Mouse (Mus musculus) neural tube, embryonic 15.5 days (tissue): ENCODE data around the gene Gm1043. TPM values are rescaled to one million over a fixed set of nuclear protein-coding genes. Genes with fewer than 3 reads are reported as not detected.

ENCODE experiments used
- ATAC-seq: fragments of 200-750 bp; cut with Nextera tagmentation; 2 replicates; pipeline ENCODE4 v1.8.0; 2017; ENCODE audit warnings: mild to moderate bottlenecking, moderate TSS enrichment, moderate library complexity; ENCODE audit not compliant: low FRiP score
- H3K27ac ChIP-seq: fragments of 300-500 bp; sonication (generic); replicated peaks from 2 replicates; pipeline ENCODE4 v1.5.1; 2015; ENCODE audit warnings: mild to moderate bottlenecking, inconsistent platforms
- H3K27me3 ChIP-seq: fragments of 300-500 bp; sonication (generic); replicated peaks from 2 replicates; pipeline ENCODE4 v1.6.1; 2015; ENCODE audit warnings: inconsistent platforms
- H3K36me3 ChIP-seq: fragments of 300-500 bp; sonication (generic); 2 replicates; pipeline ENCODE4 v1.6.1; 2015; ENCODE audit warnings: inconsistent platforms
- H3K4me1 ChIP-seq: fragments of 300-500 bp; sonication (generic); 2 replicates; pipeline ENCODE4 v1.6.1; 2015; ENCODE audit warnings: inconsistent platforms
- H3K4me2 ChIP-seq: fragments of 300-500 bp; sonication (generic); 2 replicates; pipeline ENCODE4 v1.6.1; 2015; ENCODE audit warnings: inconsistent platforms, mild to moderate bottlenecking, moderate library complexity
- H3K4me3 ChIP-seq: fragments of 300-500 bp; sonication (generic); replicated peaks from 2 replicates; pipeline ENCODE4 v1.5.1; 2015; ENCODE audit warnings: mild to moderate bottlenecking, inconsistent platforms
- H3K9ac ChIP-seq: fragments of 300-500 bp; sonication (generic); replicated peaks from 2 replicates; pipeline ENCODE4 v1.6.1; 2015; ENCODE audit warnings: mild to moderate bottlenecking, inconsistent platforms
- H3K9me3 ChIP-seq: fragments of 300-500 bp; sonication (generic); replicated peaks from 2 replicates; pipeline ENCODE4 v1.6.1; 2016; ENCODE audit warnings: inconsistent platforms
- WGBS: fragments of 180-500 bp; shearing (Covaris S2); methylation state at CpG from one replicate; pipeline ENCODE4 v1.1.7; 2015; ENCODE audit warnings: mixed read lengths; 5-methylcytosine and 5-hydroxymethylcytosine counted together
- polyA plus RNA-seq: library from polyadenylated mRNA; unstranded; fragments of >200 nt; fragmentation: Nextera tagmentation; extraction: Ambion mirVana; gene quantifications from 2 replicates; pipeline ENCODE4 v1.2.1, GENCODE M21; 2015

Gene Gm1043
- polyA plus RNA-seq, 1 experiment from 2014 or later: 2.1 TPM

DNA sequence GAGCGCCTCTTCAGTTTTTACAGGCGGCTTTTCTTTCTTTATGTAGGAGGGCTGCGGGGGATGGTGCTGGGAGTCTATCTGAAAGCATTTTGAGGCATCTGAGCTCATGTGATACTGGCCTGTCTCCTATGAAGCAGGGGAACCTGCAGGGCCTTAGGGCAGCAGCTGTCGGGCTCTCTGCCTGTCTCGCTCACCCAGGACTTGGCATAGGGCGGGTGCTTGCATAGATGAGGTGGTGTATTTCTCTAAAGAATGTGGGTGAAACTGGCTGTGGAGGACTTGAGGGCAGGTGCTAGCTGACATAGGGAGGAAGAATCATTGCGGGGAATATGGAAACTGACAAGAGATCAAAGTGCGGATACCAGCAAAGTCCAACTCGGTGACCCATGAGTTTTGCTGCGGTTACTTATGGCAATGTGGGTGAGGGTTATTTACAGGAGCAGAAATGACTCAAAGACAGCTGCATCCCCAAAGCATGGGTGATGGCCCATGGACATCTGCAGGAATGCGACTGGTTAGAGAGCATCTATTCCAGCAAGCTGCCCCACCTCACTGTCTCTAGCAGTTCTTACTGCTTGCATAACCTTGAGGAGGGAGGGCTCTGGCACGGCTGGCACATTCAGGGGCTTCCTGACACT is 8.4 kb upstream of the Gm1043 start:
- Histone ChIP-seq H3K27me3 (no peaks in the 10 kb centered on the region), H3K4me2 (no peak overlapping the region), H3K9ac (0 out of 2 replicates have a peak overlapping the region, but pooled peaks have one; percentile 10), H3K27ac (peak overlapping the region; percentile 37; the same call in 1 of the 2 replicates), H3K4me3 (no peak overlapping the region), H3K4me1 (peaks cover 22% of the 10 kb centered on the region), H3K9me3 (no peaks in the 10 kb centered on the region), H3K36me3 (no peaks in the 10 kb centered on the region)
- ATAC-seq: peak; percentile 53
- WGBS: 59% methylated on average over 12 of the region's 12 CpGs

DNA sequence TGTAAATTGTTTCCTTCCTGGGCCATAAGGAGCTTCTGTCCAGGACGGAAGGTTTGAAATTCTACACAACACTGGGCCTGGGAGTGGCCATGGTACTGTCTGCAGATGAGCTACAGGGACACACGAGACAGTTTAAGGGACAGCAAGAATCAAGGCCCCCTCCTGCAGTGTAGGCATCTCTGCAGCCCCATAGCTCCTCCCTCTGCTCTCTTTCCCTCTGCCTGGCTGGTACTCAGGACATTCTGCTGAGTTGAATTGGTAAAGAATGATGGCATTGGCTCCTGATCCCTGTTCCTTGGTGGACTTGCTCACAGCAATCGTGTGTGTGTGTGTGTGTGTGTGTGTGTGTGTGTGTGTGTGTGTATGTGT is 7.9 kb upstream of the Gm1043 start:
- H3K9ac ChIP-seq: 0 out of 2 replicates have a peak overlapping the region, but pooled peaks have one; percentile 10
- no peaks in the 10 kb centered on the region for H3K9me3 ChIP-seq
- H3K36me3 ChIP-seq: no peaks in the 10 kb centered on the region
- no peak overlapping the region for H3K4me3 ChIP-seq
- no peaks in the 10 kb centered on the region for H3K27me3 ChIP-seq
- ATAC-seq: peak; percentile 25; the same call in 1 of the 2 replicates
- H3K4me2 ChIP-seq: no peak overlapping the region
- 33% methylated on average over 3 of the region's 3 CpGs for WGBS
- peaks cover 27% of the 10 kb centered on the region for H3K4me1 ChIP-seq
- no peak overlapping the region for H3K27ac ChIP-seq

DNA sequence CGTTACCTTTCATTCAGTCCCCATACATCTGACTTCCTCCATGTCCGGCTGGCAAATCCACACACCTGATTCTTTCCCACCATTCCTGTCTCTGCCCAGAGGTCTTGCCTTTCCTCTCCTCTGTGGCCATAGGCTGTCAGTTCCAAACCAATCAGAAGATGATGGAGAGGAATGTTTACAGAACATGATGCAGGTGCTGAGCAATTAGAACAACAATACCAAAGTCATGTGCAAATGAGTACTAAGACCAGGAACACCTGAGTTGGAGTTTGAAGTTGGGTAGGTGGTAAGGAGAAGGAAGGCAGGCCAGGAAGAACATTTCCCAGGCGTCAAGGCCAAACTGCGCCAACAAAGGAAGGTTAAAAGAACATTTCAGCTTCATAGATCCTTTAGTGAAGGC is 5.7 kb upstream of the Gm1043 start:
- Histone ChIP-seq H3K4me3 (no peak overlapping the region), H3K27me3 (no peaks in the 10 kb centered on the region), H3K9ac (no peak overlapping the region), H3K4me2 (no peak overlapping the region), H3K9me3 (no peaks in the 10 kb centered on the region), H3K36me3 (no peaks in the 10 kb centered on the region), H3K4me1 (peaks cover 32% of the 10 kb centered on the region), H3K27ac (no peak overlapping the region)
- 88% methylated on average over 4 of the region's 4 CpGs for WGBS
- no peak for ATAC-seq

DNA sequence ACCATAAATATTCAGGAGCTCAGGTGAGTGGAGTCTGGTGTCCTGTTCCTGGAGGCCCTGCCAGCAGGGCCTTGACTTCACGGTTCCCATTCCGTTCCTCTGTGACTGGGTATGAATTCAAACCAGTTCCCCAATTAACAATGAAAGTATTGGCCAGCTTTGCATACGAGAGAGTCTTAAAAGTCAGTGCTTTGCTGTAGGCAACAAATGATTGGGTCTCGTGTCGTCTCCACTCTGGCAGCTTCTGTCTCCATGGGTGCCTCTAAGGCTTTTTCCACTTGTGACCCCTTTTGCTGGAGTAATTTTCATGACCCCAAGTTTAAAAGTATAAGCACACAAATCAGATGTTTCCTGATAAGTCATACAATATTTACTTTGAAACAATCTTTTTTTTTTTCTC is 4.6 kb upstream of the Gm1043 start:
- Histone ChIP-seq H3K27ac (no peak overlapping the region), H3K9ac (no peak overlapping the region), H3K27me3 (no peaks in the 10 kb centered on the region), H3K4me1 (peaks cover 32% of the 10 kb centered on the region), H3K4me2 (no peak overlapping the region), H3K4me3 (no peak overlapping the region), H3K9me3 (no peaks in the 10 kb centered on the region), H3K36me3 (peaks cover 5% of the 10 kb centered on the region)
- WGBS: 80% methylated on average over 5 of the region's 5 CpGs
- ATAC-seq: no peak

DNA sequence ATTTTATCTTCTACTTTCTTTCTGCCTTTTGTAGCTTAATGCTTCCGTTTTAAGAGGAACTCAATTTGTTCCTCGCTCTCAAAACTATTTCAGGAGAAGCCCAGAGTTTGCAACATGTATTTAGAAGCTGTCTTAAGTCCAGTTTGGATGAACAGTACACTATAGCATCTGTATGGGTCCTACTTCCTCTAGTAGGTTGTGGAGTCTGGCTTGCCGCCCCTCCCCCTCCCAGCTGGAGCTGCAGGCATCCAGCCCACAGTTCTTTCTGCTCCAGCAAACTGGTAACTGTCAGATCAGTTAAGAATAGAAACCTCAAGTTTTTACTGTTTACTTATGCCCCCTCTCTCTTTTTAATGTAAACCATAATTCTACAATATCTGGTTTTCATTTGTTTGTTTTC is 2.8 kb upstream of the Gm1043 start:
- Histone ChIP-seq H3K4me2 (no peak overlapping the region), H3K27me3 (no peaks in the 10 kb centered on the region), H3K27ac (no peak overlapping the region), H3K9ac (no peak overlapping the region), H3K9me3 (no peaks in the 10 kb centered on the region), H3K36me3 (peaks cover 6% of the 10 kb centered on the region), H3K4me3 (no peak overlapping the region), H3K4me1 (peaks cover 16% of the 10 kb centered on the region)
- no peak for ATAC-seq
- 12% methylated on average over 3 of the region's 3 CpGs for WGBS

DNA sequence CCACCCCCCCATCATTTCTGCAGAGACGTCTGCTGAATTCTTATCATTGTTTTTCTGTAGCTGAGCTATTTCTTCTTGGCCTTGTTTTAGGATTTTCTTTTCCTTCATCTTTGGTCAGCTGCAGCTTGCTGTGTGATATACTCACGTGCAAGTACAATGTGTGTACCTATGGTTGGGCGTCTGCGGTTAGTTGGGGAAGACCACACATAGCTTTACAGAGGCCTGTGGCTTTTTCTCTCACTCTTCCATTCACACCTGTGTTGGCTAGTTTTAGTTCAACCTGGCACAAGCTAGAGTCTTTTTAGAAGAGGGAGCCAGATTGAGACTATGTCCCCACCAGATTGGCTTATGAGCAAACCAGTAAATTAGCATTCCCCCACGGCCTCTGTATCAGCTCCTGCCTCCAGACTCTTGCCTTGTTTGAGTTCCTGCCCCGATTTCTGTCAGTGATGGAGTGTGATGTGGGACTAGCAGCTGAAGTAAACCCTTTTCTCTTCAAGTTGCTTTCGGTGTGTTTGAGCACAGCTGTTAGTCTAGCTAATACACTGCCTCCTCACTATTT is 1.9 kb upstream of the Gm1043 start:
- Histone ChIP-seq H3K9me3 (no peaks in the 10 kb centered on the region), H3K36me3 (peaks cover 6% of the 10 kb centered on the region), H3K4me3 (no peak overlapping the region), H3K27ac (no peak overlapping the region), H3K9ac (no peak overlapping the region), H3K4me1 (peaks cover 15% of the 10 kb centered on the region), H3K27me3 (no peaks in the 10 kb centered on the region), H3K4me2 (no peak overlapping the region)
- WGBS: 79% methylated on average over 7 of the region's 7 CpGs
- no peak for ATAC-seq

DNA sequence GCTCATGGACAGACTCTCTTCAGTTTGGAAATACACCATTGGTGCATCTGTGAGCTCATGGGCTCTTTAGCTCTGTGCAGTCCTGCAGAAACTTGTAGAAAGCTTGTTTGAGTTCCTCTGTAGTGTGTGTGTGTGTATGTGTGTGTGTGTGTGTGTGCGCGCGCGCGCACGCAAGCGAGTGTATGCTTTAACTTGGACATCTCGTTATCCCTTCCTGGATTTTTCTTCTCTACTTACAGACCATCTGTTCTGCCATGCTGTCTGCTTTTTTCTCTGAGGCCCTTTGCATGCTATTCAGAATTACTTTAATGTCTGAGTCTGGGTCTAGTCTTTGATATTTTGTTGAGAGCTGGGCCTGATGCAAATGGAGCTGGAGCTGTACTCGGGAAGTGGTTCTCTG is 1.3 kb upstream of the Gm1043 start:
- H3K4me1 ChIP-seq: peaks cover 15% of the 10 kb centered on the region
- H3K27ac ChIP-seq: no peak overlapping the region
- 83% methylated on average over 9 of the region's 9 CpGs for WGBS
- H3K9ac ChIP-seq: no peak overlapping the region
- no peak overlapping the region for H3K4me3 ChIP-seq
- peaks cover 6% of the 10 kb centered on the region for H3K36me3 ChIP-seq
- peaks cover under 1% of the 10 kb centered on the region; the same call in 1 of the 2 replicates for H3K27me3 ChIP-seq
- no peak overlapping the region for H3K4me2 ChIP-seq
- H3K9me3 ChIP-seq: no peaks in the 10 kb centered on the region
- ATAC-seq: no peak

DNA sequence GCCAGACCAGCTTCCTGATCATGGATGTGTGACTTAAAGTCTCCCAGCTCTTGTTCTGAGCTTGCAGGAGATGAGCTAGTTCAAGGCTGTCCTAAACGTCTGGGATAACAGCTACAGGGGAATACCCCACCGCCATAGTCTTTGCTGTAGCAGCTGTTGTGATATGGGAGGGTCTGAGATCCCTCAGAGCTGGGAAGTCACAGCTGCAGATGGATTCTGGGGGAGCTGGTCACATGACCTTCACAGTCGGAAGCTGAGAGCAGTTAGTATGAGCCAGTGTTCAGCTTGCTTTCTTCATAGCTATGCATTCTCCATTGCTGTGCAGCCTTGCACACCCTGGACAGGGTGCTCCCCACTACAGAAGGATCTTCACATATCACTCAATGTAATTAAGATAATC is 748 bp downstream of the Gm1043 start:
- H3K9ac ChIP-seq: no peak overlapping the region
- H3K4me3 ChIP-seq: no peak overlapping the region
- peaks cover 17% of the 10 kb centered on the region for H3K4me1 ChIP-seq
- no peak for ATAC-seq
- peaks cover 19% of the 10 kb centered on the region for H3K27me3 ChIP-seq
- no peaks in the 10 kb centered on the region for H3K9me3 ChIP-seq
- no peak overlapping the region for H3K4me2 ChIP-seq
- H3K27ac ChIP-seq: no peak overlapping the region
- peaks cover 6% of the 10 kb centered on the region for H3K36me3 ChIP-seq
- 77% methylated on average over 3 of the region's 3 CpGs for WGBS

DNA sequence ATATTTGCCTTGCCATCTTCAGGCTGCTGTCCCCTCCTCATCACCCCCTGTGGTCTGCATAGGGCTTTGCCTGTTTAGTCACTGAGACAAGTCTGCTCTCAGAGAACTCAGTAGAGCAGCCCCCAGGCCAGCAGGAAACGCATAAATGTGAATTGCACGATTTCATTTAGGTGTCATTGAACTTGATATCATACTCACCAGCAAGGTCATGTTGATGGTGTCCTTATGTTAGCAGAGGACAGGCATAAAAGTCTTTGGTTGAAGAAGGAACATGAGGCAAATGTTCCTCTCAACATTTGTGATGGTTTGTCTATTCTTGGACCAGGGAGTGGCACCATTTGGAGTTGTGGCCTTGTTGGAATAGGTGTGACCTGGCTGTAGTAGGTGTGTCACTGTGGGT is 2.6 kb downstream of the Gm1043 start:
- Histone ChIP-seq H3K27ac (no peak overlapping the region), H3K4me1 (peaks cover 12% of the 10 kb centered on the region), H3K4me3 (no peak overlapping the region), H3K9me3 (no peaks in the 10 kb centered on the region), H3K9ac (no peak overlapping the region), H3K4me2 (no peak overlapping the region), H3K27me3 (peaks cover 32% of the 10 kb centered on the region), H3K36me3 (peaks cover 14% of the 10 kb centered on the region)
- WGBS: 56% methylated on average over 2 of the region's 2 CpGs
- ATAC-seq: no peak

DNA sequence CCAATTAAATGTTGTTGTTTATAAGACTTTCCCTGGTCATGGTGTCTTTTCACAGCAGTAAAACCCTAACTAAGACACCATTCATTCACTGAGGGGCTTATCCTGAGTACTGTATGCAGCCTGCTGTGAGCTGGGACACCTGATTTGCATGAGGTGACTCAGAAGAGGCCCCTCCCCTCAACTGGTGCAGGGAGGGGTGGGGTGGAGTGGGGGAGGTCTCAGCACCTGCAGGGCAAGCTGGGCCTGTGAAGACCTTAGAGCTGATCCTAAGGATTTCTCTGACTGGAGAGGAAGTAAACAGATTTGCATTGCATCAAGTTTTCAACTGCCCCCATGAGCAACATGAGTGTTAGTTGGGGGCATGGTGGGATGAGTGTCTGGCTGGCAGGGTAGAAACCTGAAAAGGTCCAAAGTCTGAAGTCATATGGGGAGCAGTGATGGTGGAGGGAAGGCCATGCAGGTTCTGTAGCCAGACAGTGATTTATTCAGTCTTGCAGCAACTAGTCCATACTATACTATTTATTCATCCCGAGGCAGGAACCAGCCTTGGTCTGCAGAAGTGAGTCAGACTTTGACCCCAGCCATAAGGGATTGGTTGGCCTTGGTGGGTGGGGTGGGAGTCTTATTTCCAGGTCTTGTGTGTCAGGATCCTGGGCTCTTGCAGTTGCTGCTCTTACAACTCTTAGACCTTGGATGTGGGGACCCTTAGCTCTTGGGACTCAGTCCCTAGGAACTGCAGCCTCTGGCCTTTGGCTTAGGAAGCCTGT is 3.4 kb downstream of the Gm1043 start:
- Histone ChIP-seq H3K4me1 (peaks cover 11% of the 10 kb centered on the region), H3K27me3 (peaks cover 32% of the 10 kb centered on the region), H3K9ac (no peak overlapping the region), H3K9me3 (no peaks in the 10 kb centered on the region), H3K36me3 (peaks cover 16% of the 10 kb centered on the region), H3K27ac (no peak overlapping the region), H3K4me2 (no peak overlapping the region), H3K4me3 (no peak overlapping the region)
- 40% methylated on average over 1 of the region's 1 CpGs for WGBS
- ATAC-seq: no peak

DNA sequence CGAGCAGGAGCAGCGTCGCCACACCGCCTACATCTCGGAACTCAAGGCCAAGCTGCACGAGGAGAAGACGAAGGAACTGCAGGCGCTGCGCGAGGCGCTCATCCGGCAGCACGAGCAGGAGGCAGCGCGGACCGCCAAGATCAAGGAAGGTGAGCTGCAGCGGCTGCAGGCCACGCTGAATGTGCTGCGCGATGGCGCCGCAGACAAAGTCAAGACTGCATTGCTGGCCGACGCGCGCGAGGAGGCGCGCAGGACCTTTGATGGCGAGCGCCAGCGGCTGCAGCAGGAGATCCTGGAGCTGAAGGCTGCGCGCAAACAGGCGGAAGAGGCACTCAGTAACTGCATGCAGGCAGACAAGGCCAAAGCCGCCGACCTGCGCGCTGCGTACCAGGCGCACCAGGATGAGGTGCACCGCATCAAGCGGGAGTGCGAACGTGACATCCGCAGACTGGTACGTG is 6.0 kb downstream of the Gm1043 start:
- no peaks in the 10 kb centered on the region for H3K9me3 ChIP-seq
- H3K4me2 ChIP-seq: peak overlapping the region; percentile 55
- no peak overlapping the region for H3K9ac ChIP-seq
- peak; percentile 51; the same call in 1 of the 2 replicates for ATAC-seq
- 1% methylated on average over 46 of the region's 47 CpGs for WGBS
- peak overlapping the region; percentile 56; the same call in 1 of the 2 replicates for H3K27ac ChIP-seq
- peaks cover 11% of the 10 kb centered on the region for H3K4me1 ChIP-seq
- peak overlapping the region; percentile 25 for H3K4me3 ChIP-seq
- peaks cover 10% of the 10 kb centered on the region; the same call in 1 of the 2 replicates for H3K36me3 ChIP-seq
- H3K27me3 ChIP-seq: peaks cover 32% of the 10 kb centered on the region

DNA sequence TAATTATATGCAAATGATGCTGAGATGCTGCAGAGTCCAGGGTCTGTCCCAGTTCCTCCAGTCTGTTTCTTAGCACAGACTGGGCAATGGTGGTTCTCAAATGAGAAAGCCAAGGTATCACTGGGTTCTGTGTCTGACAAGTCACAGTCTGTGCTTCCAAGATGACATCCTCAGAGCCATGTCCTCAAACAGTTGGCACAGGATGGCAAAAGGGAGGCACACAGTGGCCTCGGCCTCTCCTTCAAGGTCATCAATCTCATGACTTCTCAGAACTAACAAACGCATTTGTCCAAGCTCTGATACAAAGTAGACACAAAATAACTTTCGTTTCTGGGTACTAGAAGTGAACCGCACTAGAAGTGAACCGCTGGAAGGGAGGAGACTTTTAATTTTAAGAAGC is 9.8 kb downstream of the Gm1043 start:
- no peak overlapping the region for H3K4me3 ChIP-seq
- ATAC-seq: no peak
- H3K4me2 ChIP-seq: no peak overlapping the region
- H3K36me3 ChIP-seq: peaks cover 16% of the 10 kb centered on the region; the same call in 1 of the 2 replicates
- 83% methylated on average over 5 of the region's 5 CpGs for WGBS
- no peak overlapping the region for H3K9ac ChIP-seq
- no peaks in the 10 kb centered on the region for H3K9me3 ChIP-seq
- peaks cover 21% of the 10 kb centered on the region for H3K27me3 ChIP-seq
- H3K4me1 ChIP-seq: peaks cover 11% of the 10 kb centered on the region
- no peak overlapping the region for H3K27ac ChIP-seq
